27 mouse cellular contexts compared by ENCODE assay signal in genomic region chr3:107786344-107786743, GRCm38 (mm10).
"Had no signal": no experiment of that assay in that cellular context is flagged by ENCODE, and none has a peak within 500 bp of the region (broad histone marks: within the 10 kb centered on the region; RNA-seq: fewer than 3 reads in every experiment).

No protein-coding gene starts in this region.

- H3K4me3 ChIP-seq: embryonic facial prominence, embryonic 10.5 days; embryonic facial prominence, embryonic 12.5 days; embryonic facial prominence, embryonic 13.5 days; embryonic facial prominence, embryonic 15.5 days; erythroblast, embryonic 14.5 days; forebrain, embryonic 12.5 days; forebrain, embryonic 13.5 days; gastrocnemius, adult 2 months had no signal

- H3K27ac ChIP-seq: embryonic facial prominence, embryonic 12.5 days; embryonic facial prominence, embryonic 13.5 days; embryonic facial prominence, embryonic 15.5 days; forebrain, embryonic 12.5 days; forebrain, embryonic 13.5 days had no signal

- H3K9me3 ChIP-seq: embryonic facial prominence, embryonic 10.5 days; embryonic facial prominence, embryonic 12.5 days; embryonic facial prominence, embryonic 13.5 days; embryonic facial prominence, embryonic 15.5 days; forebrain, embryonic 12.5 days; forebrain, embryonic 13.5 days had no signal

- ATAC-seq: forebrain, embryonic 13.5 days; forebrain, embryonic 14.5 days; forebrain, embryonic 16.5 days; forebrain, postnatal 0 days had no signal

- H3K4me2 ChIP-seq: embryonic facial prominence, embryonic 12.5 days; embryonic facial prominence, embryonic 13.5 days; embryonic facial prominence, embryonic 15.5 days; forebrain, embryonic 12.5 days; forebrain, embryonic 13.5 days had no signal

- H3K27me3 ChIP-seq: embryonic facial prominence, embryonic 12.5 days; embryonic facial prominence, embryonic 13.5 days; embryonic facial prominence, embryonic 15.5 days had no signal

- H3K36me3 ChIP-seq: embryonic facial prominence, embryonic 10.5 days; embryonic facial prominence, embryonic 12.5 days; embryonic facial prominence, embryonic 13.5 days; embryonic facial prominence, embryonic 15.5 days; forebrain, embryonic 12.5 days had no signal

- H3K9ac ChIP-seq: embryonic facial prominence, embryonic 12.5 days; embryonic facial prominence, embryonic 13.5 days; embryonic facial prominence, embryonic 15.5 days; forebrain, embryonic 12.5 days; forebrain, embryonic 13.5 days; forebrain, postnatal 0 days had no signal

- DNase-seq: cerebellum, adult 18-20 months; cerebellum, adult 2 months; cerebellum, adult 8-10 months; cerebellum, adult 9-10 months; cerebellum, adult 9-11 months; cerebellum, postnatal 10 days; cerebellum, postnatal 14 days; cerebellum, postnatal 25 days; cerebellum, postnatal 36 days; embryo, embryonic 11 days; forebrain, postnatal 0 days; gastrocnemius, adult 2 months; gastrocnemius, postnatal 10 days; gastrocnemius, postnatal 14 days; gastrocnemius, postnatal 25 days; gastrocnemius, postnatal 36 days; heart, adult 11 months; heart, adult 18-20 months had no signal
